Mouse (Mus musculus) hindbrain, embryonic 10.5 days (tissue): ENCODE results near the gene Heg1. TPM values are rescaled to one million over a fixed set of nuclear protein-coding genes. Genes with fewer than 3 reads are reported as not detected.

Experiments
- DNase-seq: peaks from one replicate; pipeline ENCODE4 v3.0.0-alpha.2; 2017; ENCODE audit warnings: low spot score
- H3K27ac ChIP-seq: fragments of 300-500 bp; sonication (generic); 2 replicates; pipeline ENCODE4 v1.5.1; 2016; ENCODE audit warnings: mild to moderate bottlenecking, moderate library complexity
- H3K27me3 ChIP-seq: fragments of 300-500 bp; sonication (generic); 2 replicates; pipeline ENCODE4 v1.6.1; 2016; ENCODE audit warnings: mild to moderate bottlenecking; ENCODE audit not compliant: poor library complexity, insufficient read depth, severe bottlenecking
- H3K36me3 ChIP-seq: fragments of 300-500 bp; sonication (generic); 2 replicates; pipeline ENCODE4 v1.6.1; 2016; ENCODE audit warnings: mild to moderate bottlenecking, moderate library complexity
- H3K4me1 ChIP-seq: fragments of 300-500 bp; sonication (generic); replicated peaks from 2 replicates; pipeline ENCODE4 v1.6.1; 2016; ENCODE audit warnings: mild to moderate bottlenecking
- H3K4me3 ChIP-seq: fragments of 300-500 bp; sonication (generic); 2 replicates; pipeline ENCODE4 v1.5.1; 2016; ENCODE audit warnings: mild to moderate bottlenecking, moderate library complexity
- H3K9me3 ChIP-seq: fragments of 300-500 bp; sonication (generic); 2 replicates; pipeline ENCODE4 v1.6.1; 2016; ENCODE audit warnings: mild to moderate bottlenecking, moderate library complexity
- WGBS: fragments of 180-500 bp; shearing (Covaris S2); methylation state at CpG from one replicate; pipeline ENCODE4 v1.1.7; 2016; 5-methylcytosine and 5-hydroxymethylcytosine counted together
- polyA plus RNA-seq: library from polyadenylated mRNA; unstranded; fragments of >200 nt; fragmentation: Nextera tagmentation; extraction: Ambion mirVana; gene quantifications from 2 replicates; pipeline ENCODE4 v1.2.1, GENCODE M21; 2016

Heg1 gene
- polyA plus RNA-seq, 1 experiment from 2014 or later, result 21.9 TPM

- no peak for DNase-seq
- H3K36me3 ChIP-seq, result peaks cover 76% of the 10 kb centered on the region
- no peak overlapping the region for H3K27ac ChIP-seq
- 91% methylated on average over 7 of the region's 7 CpGs for WGBS
- H3K27me3 ChIP-seq, result no peaks in the 10 kb centered on the region
- no peaks in the 10 kb centered on the region for H3K9me3 ChIP-seq
- peaks cover 14% of the 10 kb centered on the region; the same call in 1 of the 2 replicates for H3K4me1 ChIP-seq
- H3K4me3 ChIP-seq, result no peak overlapping the region
Observed at GRCm38 (mm10) chr16:33759207-33759606, 75.0 kb downstream of the Heg1 start.

- peaks cover 17% of the 10 kb centered on the region; the same call in 1 of the 2 replicates for H3K4me1 ChIP-seq
- H3K9me3 ChIP-seq, result no peaks in the 10 kb centered on the region
- H3K27me3 ChIP-seq, result no peaks in the 10 kb centered on the region
- no peak overlapping the region for H3K4me3 ChIP-seq
- peak overlapping the region; percentile 46; the same call in 1 of the 2 replicates for H3K27ac ChIP-seq
- peaks cover 63% of the 10 kb centered on the region for H3K36me3 ChIP-seq
- 16% methylated on average over 5 of the region's 5 CpGs for WGBS
- no peak for DNase-seq
Observed at GRCm38 (mm10) chr16:33760542-33760941, 76.4 kb downstream of the Heg1 start.

DNA sequence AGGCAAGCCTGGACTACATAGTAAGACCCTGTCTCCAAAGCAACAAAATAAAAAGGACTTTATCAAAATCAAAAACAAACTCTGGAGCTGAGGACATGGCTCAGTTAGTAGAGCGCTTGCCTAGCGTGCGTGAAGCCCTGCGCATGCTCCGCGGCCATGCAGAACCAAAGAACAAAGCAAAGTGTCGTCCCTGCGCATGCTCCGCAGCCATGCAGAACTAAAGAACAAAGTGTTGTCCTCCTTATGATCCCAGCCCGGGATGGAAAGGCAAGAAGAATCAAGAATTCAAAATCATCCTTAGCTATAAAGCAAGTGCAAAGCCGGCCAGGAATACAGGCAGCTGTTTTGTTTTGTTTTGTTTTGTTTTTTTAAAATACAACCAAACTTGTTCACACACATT, 76.8 kb downstream of the Heg1 start:
- Histone ChIP-seq H3K27ac (peak overlapping the region; percentile 46; the same call in 1 of the 2 replicates), H3K4me1 (peaks cover 17% of the 10 kb centered on the region; the same call in 1 of the 2 replicates), H3K4me3 (no peak overlapping the region), H3K36me3 (peaks cover 63% of the 10 kb centered on the region), H3K27me3 (no peaks in the 10 kb centered on the region), H3K9me3 (no peaks in the 10 kb centered on the region)
- WGBS, result 45% methylated on average over 11 of the region's 11 CpGs
- no peak for DNase-seq

DNA sequence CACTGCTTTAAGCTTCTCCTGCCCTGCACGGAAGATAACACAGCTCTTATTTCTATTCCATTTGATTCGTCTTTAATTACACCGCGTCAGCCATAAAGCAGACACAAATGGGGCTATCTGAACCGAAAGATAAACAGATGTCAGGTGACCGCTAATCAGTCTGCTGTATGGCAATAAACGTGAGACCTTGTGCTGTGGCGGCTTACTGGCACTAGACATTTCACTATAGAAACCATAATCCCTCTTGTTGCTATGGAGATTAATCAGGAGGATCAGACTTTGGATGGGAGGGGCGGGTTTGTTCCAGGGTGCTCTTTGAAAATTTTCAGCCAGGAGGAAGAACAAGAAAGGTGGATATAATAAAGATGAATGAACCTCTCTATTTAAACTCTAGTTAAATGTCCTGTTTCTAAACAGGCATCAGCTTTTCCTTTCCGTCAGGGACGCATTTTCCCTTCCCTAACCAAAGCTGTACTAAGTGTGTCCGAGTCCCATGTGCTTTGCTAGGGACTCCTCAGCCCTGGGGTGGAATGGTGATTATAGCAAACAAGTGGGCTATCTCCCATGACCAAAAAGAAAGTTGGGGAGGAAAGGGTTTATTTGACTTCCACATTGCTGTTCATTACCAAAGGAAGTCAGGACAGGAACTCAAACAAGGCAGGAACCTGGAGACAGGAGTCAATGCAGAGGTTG, 80.5 kb downstream of the Heg1 start:
- Histone ChIP-seq H3K9me3 (no peaks in the 10 kb centered on the region), H3K27ac (no peak overlapping the region), H3K4me1 (peaks cover 17% of the 10 kb centered on the region; the same call in 1 of the 2 replicates), H3K4me3 (no peak overlapping the region), H3K27me3 (no peaks in the 10 kb centered on the region), H3K36me3 (peaks cover 62% of the 10 kb centered on the region)
- no peak for DNase-seq
- WGBS, result 75% methylated on average over 12 of the region's 12 CpGs

- no peak overlapping the region for H3K4me3 ChIP-seq
- WGBS, result 91% methylated on average over 2 of the region's 2 CpGs
- peaks cover 60% of the 10 kb centered on the region for H3K36me3 ChIP-seq
- H3K4me1 ChIP-seq, result peaks cover 14% of the 10 kb centered on the region; the same call in 1 of the 2 replicates
- no peaks in the 10 kb centered on the region for H3K27me3 ChIP-seq
- no peaks in the 10 kb centered on the region for H3K9me3 ChIP-seq
- no peak for DNase-seq
- no peak overlapping the region for H3K27ac ChIP-seq
Observed at GRCm38 (mm10) chr16:33765477-33765876, 81.3 kb downstream of the Heg1 start.

DNA sequence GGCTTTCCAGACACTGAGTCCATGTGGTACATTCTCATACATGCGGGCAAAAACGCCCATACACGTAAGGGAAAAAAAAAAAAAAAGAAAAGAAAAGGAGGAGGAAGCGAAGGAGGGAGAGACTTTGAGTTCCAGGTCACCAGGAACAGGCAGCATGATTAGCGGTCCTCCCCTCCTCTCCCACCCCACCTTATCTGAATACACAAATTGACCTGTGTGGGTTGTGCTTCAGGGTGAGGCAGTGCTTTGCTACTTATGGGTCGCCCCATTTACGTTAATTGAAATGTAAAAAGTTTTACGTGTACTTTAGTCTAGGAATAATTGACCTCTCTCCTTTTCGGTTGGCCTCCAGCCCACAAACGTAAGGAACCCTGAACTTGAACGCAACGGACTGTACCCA, 82.1 kb downstream of the Heg1 start:
- H3K27ac ChIP-seq, result no peak overlapping the region
- H3K9me3 ChIP-seq, result no peaks in the 10 kb centered on the region
- peaks cover 52% of the 10 kb centered on the region for H3K36me3 ChIP-seq
- H3K4me3 ChIP-seq, result no peak overlapping the region
- H3K27me3 ChIP-seq, result no peaks in the 10 kb centered on the region
- no peak for DNase-seq
- H3K4me1 ChIP-seq, result peaks cover 9% of the 10 kb centered on the region; the same call in 1 of the 2 replicates
- 82% methylated on average over 12 of the region's 12 CpGs for WGBS

DNA sequence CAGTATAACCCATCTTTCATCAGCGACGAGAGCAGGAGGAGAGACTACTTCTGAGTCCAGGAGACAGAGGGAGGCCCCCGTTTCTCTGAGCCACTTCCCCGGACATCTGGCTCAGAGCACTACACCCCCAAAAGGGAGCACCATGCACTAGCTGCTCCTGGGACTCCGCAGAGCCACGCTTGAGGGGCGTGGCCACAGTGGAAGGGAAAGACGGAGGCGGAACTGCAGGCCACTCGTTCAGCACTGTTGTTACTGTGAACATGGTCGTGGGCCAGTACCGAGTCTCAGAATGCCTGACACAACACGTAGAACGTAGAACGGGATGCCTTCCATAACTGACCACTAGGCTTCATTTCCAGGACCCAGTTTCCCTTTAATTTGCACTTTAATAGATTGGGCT, 82.6 kb downstream of the Heg1 start:
- no peak for DNase-seq
- H3K9me3 ChIP-seq, result no peaks in the 10 kb centered on the region
- H3K27ac ChIP-seq, result no peak overlapping the region
- no peak overlapping the region for H3K4me3 ChIP-seq
- H3K36me3 ChIP-seq, result peaks cover 48% of the 10 kb centered on the region
- 68% methylated on average over 15 of the region's 15 CpGs for WGBS
- H3K27me3 ChIP-seq, result no peaks in the 10 kb centered on the region
- H3K4me1 ChIP-seq, result peaks cover 7% of the 10 kb centered on the region; the same call in 1 of the 2 replicates

DNA sequence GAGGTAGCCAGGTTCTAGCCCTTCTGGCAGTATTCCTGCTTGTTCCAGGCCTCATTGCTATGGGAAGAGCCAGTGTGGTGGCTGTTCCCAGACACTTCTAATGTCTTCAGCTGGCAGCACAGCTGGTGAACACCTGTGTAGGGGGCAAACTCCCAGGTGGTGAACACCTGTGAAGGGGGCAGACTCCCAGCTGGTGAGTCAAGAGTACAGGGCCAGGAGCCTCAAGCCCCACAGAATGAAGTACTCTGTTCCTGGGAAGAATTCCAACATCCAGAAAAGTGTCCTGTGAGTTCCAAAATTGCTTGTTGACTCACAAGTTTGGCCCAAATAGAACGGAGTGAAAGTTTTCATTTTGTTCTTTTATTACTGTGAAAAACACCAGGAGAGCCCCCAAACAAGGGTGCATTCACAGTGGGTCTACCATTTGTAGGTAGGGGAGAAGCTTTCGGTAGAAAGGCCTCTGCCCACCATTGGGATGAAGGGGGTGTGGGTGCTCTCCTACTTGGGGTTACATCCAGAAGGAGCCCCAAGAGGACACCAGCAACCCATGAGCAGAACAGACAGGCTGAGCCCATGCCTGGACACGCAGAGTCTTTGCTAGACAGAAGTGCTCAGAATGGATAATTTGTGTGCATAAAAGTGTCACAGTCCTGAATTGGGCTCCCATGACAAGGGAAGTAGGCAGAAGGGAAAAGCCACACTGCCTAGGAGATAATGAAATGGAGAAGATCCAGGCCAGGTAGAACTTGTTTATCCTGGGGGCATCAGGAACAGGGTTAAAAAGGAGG, 84.5 kb downstream of the Heg1 start:
- peaks cover 32% of the 10 kb centered on the region for H3K36me3 ChIP-seq
- H3K4me3 ChIP-seq, result no peak overlapping the region
- H3K4me1 ChIP-seq, result peaks cover 7% of the 10 kb centered on the region; the same call in 1 of the 2 replicates
- DNase-seq, result no peak
- H3K27ac ChIP-seq, result no peak overlapping the region
- no peaks in the 10 kb centered on the region for H3K27me3 ChIP-seq
- H3K9me3 ChIP-seq, result no peaks in the 10 kb centered on the region
- 92% methylated on average over 3 of the region's 3 CpGs for WGBS

DNA sequence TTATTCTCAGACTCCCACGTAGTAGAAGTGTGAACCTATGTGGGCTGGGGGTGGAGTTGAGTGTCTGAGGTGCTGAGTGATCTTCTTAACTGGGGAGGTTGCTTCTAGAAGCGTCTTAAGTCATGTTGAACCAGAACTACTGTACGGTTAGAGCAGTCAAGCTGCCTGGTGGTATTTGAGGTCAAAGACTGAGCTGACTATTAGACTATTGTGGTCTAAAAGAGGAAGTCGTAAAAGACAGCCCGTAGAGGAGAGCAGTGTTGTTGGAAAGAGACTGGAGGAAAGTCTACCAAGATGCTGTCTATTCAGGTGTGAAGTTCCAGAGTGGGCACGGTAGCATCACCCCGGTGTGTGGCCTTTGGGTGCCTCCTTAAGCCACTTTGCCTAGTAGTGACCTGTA, 85.7 kb downstream of the Heg1 start:
- peaks cover 30% of the 10 kb centered on the region for H3K36me3 ChIP-seq
- no peak overlapping the region for H3K27ac ChIP-seq
- no peak for DNase-seq
- H3K9me3 ChIP-seq, result no peaks in the 10 kb centered on the region
- H3K27me3 ChIP-seq, result no peaks in the 10 kb centered on the region
- WGBS, result 90% methylated on average over 7 of the region's 7 CpGs
- no peak overlapping the region for H3K4me3 ChIP-seq
- no peaks in the 10 kb centered on the region for H3K4me1 ChIP-seq

GRCm38 (mm10) chr16:33770778-33771454, 86.7 kb downstream of the Heg1 start:
- no peaks in the 10 kb centered on the region for H3K4me1 ChIP-seq
- H3K4me3 ChIP-seq, result no peak overlapping the region
- WGBS, result 90% methylated on average over 4 of the region's 4 CpGs
- no peak for DNase-seq
- H3K9me3 ChIP-seq, result no peaks in the 10 kb centered on the region
- H3K36me3 ChIP-seq, result peaks cover 26% of the 10 kb centered on the region
- H3K27ac ChIP-seq, result no peak overlapping the region
- no peaks in the 10 kb centered on the region for H3K27me3 ChIP-seq

DNA sequence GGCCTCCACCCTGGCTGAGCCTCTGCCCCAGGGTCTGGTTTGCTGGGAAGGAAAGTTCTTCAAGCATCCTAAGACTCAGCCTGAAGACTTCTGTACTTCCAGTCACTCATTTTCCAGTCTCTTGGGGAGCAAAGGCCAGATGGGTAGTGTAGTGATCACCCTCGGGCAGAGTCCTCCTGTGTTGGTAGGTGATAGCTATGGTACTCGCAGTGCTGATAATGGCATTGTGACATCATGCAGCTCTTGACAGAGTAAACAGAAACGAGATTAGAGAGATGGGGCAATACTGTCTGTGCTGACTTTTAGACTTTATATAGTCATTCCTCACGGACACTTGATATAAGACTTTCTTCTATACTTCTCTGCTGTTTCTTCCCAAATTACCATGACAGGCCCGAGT, 88.6 kb downstream of the Heg1 start:
- H3K27ac ChIP-seq, result no peak overlapping the region

DNA sequence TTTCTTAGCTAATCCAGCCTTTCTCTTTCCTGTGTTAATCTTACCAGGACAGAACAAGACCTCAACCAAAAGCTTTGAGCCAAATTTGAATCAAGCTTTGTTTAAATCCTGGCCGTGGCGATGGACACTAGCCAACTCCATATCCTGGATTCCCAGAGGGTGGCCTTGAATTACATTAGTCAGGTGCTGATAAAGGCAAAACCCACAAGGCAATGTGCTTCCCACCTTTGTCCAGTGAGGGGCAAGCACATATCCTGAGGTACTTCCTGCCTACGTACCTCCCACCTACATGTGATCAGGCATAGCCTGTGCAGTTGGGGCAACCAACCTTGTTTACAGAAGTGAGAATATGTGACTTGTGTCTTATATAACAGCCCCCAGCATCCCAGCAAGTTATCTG, 90.8 kb downstream of the Heg1 start:
- no peak overlapping the region for H3K4me3 ChIP-seq
- H3K27ac ChIP-seq, result no peak overlapping the region
- H3K4me1 ChIP-seq, result no peaks in the 10 kb centered on the region
- no peak for DNase-seq
- WGBS, result 84% methylated on average over 3 of the region's 3 CpGs
- no peaks in the 10 kb centered on the region for H3K36me3 ChIP-seq
- H3K9me3 ChIP-seq, result no peaks in the 10 kb centered on the region
- H3K27me3 ChIP-seq, result no peaks in the 10 kb centered on the region

More for the DNA sequence above, 88.6 kb downstream of the Heg1 start:
- peaks cover 7% of the 10 kb centered on the region; the same call in 1 of the 2 replicates for H3K36me3 ChIP-seq
- 88% methylated on average over 5 of the region's 5 CpGs for WGBS
- no peaks in the 10 kb centered on the region for H3K4me1 ChIP-seq
- H3K9me3 ChIP-seq, result no peaks in the 10 kb centered on the region
- no peaks in the 10 kb centered on the region for H3K27me3 ChIP-seq
- H3K4me3 ChIP-seq, result no peak overlapping the region
- no peak for DNase-seq
